Mouse (Mus musculus) liver, embryonic 14.5 days (tissue): Measurements from ENCODE around the gene Tnfrsf26.

Source experiments
- CTCF ChIP-seq: IDR thresholded peaks from 2 replicates; pipeline ENCODE4 v1.5.1; 2016; ENCODE audit warnings: antibody characterized with exemption, low read depth, control low read depth
- EP300 ChIP-seq: IDR thresholded peaks from 2 replicates; pipeline ENCODE4 v1.6.1; 2016; ENCODE audit warnings: antibody characterized with exemption, low read depth

DNA sequence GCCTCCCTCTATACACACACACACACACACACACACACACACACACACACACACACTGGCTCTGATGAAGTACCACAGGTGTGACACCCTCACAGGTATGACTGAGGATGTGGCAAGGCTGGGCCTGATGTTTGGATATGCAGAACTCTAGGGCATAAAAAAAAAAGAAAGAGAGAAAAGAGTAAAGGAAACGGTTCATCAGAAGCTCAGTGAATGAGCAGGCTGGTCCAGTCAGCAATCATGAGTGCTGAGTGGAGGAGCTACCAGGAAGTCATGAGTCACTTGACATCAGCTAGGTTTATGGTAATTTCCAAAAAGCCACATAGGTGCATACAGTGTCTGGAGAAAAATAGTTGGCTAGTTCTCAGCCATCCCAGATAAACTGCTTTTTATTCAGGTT lies 979 bp upstream of the Tnfrsf26 start:
- TF ChIP-seq CTCF (no peak), EP300 (no peak)
